Mouse (Mus musculus) heart, postnatal 4 days (tissue): ENCODE data around the gene Pacs2. TPM values are rescaled to one million over a fixed set of nuclear protein-coding genes. Genes with fewer than 3 reads are reported as not detected.

Experiments used
- DNase-seq: peaks from one replicate; pipeline ENCODE4 v3.0.0; 2021
- total RNA-seq, 2 experiments: library from RNA; stranded (reverse); gene quantifications; 2 replicates each; pipeline ENCODE4 v1.2.3; 2021

The Pacs2 gene
- total RNA-seq, 2 experiments from 2014 or later: 31.8 to 33.4 TPM

DNA sequence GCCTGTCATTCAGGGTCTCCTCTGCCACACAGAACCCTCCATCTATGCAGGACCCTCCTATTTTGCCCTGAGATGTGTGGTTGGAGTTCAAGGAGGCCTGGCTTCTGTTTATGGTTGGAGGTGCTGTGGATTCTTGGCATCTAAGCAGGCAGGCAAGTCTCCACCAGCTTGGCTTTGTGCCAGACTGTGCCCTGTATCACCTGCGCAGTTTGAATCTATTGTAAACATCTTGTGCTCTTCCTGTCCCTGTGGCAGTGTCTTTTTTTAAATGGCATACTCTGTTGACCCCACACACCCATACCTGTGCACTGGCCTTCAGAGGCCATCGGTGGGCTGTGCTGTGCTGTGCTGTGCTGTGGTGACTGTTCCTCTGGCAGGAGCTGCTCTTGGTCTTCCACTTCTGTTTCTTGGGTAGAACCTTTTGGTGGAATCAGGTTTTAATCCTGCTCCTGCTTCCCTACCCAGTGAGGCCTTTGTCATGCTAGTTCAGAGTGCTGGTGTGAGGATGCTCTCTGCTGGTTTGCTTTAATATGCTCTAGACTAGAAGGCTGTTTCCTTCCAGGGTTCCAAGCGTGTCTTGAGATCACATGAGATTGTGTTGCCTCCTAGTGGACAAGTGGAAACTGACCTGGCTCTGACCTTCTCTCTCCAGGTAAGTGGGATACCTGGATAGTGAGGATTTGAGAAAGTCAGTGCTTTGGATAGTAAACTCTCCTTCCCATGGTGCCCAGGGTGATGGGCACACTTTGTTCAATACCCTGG is 30.8 kb downstream of the Pacs2 start:
- peak; percentile 42 for DNase-seq

GRCm38 (mm10) chr12:113046861-113047260 is 32.6 kb downstream of the Pacs2 start:
- DNase-seq: no peak

GRCm38 (mm10) chr12:113048103-113048502 is 33.8 kb downstream of the Pacs2 start:
- DNase-seq: no peak

DNA sequence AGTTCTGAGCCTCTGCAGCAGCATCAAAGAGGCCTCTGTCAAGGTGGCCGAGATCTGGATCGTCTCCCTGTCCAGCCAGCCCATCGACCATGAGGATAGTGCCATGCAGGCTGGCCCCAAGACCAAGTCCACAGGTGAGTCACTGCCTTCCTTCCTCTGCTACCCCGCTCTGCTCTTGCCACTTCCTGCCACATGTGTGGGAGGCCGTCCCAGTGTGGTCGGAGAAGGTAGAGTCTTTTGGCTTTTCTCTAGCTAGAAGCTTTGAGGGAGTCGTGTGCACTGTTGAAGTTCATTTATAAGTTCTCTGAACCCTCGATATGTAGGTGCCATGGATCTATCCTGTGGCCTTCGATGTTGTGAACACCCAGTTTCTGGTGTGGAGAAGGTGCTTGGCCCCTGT is 35.5 kb downstream of the Pacs2 start:
- DNase-seq: no peak

DNA sequence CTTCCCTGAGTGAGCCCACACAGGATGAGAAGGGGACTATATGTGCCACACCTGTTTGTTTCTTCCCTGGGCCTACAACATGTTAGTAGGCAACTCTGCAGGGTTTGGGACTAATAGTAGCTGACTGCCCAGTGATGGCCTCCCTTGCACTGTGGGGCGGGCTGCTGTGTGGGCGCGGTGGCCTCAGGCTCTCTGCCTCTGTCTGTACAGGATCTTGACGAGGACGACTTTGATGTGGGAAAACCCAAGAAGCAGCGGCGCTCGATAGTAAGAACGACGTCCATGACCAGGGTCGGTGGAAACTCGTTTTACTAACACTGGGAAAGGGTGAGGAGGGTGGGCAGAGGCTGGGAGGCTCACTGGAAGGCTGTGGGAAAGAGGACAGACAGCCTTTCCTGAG is 36.4 kb downstream of the Pacs2 start:
- no peak for DNase-seq

- DNase-seq: no peak
These were observed 37.5 kb downstream of the Pacs2 start for GRCm38 (mm10) chr12:113051628-113052403.

DNA sequence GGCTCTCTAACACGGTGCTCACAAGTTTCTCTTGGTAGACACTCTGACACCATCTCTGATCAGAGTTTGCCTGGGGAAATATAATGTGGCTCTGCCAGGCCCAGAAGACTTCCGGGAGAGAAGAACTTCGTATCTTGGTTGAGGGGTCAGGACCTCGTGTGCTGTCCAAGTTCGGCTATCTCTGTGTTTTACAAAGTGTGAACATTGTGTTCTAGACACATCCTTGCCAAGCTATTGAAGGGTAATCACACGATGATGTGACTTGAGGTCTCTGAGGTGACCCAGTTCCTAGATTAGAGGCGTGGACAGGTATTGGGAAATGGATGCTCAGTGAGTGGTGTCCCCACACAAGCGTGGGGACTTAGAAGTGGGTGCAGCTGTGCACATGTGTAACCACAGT is 41.8 kb downstream of the Pacs2 start:
- DNase-seq: no peak

- no peak for DNase-seq
These were observed 45.9 kb downstream of the Pacs2 start for GRCm38 (mm10) chr12:113060178-113060577.

DNA sequence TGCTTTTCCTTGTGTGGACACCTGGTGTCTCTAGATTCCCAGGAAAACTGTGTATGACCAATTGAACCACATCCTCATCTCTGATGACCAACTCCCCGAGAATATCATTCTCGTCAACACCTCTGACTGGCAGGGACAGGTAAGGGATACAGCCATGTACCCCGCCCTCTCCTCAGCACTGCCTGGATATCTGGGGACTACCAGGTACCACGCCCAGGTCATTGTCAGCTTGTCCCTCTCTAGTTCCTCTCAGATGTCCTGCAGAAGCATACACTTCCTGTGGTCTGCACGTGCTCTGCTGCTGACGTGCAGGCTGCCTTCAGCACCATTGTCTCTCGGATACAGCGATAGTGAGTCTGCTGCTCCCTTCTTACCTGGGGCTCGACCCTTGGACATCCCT is 47.3 kb downstream of the Pacs2 start:
- no peak for DNase-seq

DNA sequence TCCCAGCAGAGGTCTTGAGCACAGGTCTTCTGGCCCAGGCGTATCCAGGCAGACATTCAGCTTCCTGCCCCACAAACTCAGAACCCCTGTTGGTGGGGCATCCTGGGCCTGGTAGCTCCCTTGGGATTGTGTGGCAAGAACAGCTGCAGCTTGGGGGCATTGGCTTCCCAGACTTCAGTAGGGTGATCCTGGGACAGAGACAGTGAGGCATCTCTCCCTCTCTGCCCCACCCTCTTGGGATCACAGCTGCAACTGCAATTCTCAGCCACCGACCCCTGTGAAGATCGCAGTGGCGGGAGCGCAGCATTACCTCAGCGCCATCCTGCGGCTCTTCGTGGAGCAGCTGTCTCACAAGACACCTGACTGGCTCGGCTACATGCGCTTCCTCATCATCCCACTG is 47.9 kb downstream of the Pacs2 start:
- no peak for DNase-seq

DNA sequence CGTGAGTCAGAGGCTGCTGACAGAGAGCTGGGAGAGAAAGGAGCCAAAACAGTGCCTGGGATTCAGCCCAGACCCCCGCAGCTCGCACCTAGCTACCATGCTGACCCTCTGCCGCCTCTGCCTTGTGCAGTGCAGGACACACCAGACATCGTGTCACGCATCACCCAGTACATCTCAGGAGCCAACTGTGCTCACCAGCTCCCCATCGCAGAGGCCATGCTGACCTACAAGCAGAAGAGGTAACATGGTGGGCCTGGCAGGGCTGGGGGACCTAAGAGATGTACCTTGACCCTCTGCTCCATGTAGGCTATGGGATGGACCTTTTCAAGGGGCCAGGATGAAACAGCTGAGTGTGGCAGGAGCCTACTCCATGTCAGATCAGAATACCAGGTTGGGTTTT is 49.4 kb downstream of the Pacs2 start:
- no peak for DNase-seq

GRCm38 (mm10) chr12:113068002-113068401 is 53.7 kb downstream of the Pacs2 start:
- no peak for DNase-seq

- DNase-seq: no peak
These were observed 55.1 kb downstream of the Pacs2 start for GRCm38 (mm10) chr12:113069389-113069788.

DNA sequence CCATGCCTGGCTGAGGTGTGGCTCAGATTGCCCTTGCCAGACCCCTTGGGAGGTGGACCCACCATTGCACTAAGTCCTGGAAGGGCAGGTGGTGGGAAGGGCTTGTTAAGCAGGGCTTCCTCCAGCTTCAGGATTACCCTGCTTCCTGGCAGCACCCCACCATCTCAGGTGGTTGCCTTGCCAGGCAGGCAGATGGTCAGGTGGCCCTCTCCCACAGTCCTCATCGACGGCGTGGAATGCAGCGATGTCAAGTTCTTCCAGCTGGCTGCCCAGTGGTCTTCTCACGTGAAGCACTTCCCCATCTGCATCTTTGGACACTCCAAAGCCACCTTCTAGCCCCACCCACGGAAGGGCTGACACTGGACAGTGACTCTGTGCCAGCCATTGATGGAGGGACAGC is 57.0 kb downstream of the Pacs2 start:
- DNase-seq: no peak

GRCm38 (mm10) chr12:113071827-113072226 is 57.5 kb downstream of the Pacs2 start:
- no peak for DNase-seq

- DNase-seq: peak; percentile 49
These were observed 59.4 kb downstream of the Pacs2 start for GRCm38 (mm10) chr12:113073420-113074328.

- peak; percentile 89 for DNase-seq
These were observed 60.2 kb downstream of the Pacs2 start, which contains the start of gene Tex22 for GRCm38 (mm10) chr12:113074329-113075062. TSS of gene Tex22 (plus strand) at chr12:113074502.

GRCm38 (mm10) chr12:113075063-113075454 is 60.8 kb downstream of the Pacs2 start:
- peak; percentile 91 for DNase-seq

- DNase-seq: no peak
These were observed 61.2 kb downstream of the Pacs2 start for GRCm38 (mm10) chr12:113075486-113075885.

GRCm38 (mm10) chr12:113087276-113087675 is 73.0 kb downstream of the Pacs2 start:
- DNase-seq: no peak

- no peak for DNase-seq
These were observed 73.7 kb downstream of the Pacs2 start for GRCm38 (mm10) chr12:113088026-113088425.

DNA sequence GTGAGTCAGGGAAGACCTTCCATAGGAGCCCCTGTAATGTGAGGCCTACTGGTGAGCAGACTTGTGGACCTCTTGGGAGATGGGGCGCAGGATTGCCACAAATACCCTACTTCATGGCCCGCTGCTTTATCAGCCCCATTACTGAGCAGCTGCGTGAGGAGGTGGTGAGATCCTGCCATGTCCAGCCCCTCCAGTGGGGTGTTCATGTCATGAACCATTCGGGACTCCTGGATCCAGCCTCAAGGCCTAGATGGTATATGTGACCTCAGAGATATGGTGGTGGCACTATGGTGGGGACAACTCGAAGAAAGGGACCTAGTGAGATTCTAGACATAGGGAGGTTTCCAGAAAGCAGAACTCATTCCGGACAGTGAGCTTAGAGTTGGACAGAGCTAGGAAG is 74.8 kb downstream of the Pacs2 start:
- no peak for DNase-seq
